In the genomic region with DNA sequence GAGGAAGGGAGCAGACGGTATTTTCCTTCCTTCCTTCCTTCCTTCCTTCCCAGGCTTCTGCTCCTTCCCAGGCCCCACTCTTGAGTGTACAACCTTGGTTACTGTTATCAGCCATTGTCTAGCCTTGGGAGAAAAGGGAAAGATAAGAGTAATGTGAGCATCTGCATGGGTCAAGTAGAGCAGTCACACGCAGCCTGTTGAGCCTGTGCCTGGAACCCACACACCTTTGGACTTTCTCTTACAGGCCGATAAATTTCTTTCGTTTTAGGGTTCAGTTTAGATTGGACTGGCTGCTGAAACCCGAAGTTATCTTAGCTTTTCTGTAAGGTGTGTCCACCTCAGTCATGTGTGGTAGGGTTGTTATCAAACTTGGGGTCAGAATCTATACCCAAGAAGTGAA, we compare ENCODE assay signal across 14 mouse cellular contexts.
"Had no signal": no experiment of that assay in that cellular context is flagged by ENCODE, and none has a peak within 500 bp of the region (broad histone marks: within the 10 kb centered on the region; RNA-seq: fewer than 3 reads in every experiment).

No protein-coding gene starts in this region.

- H3K27ac ChIP-seq: kidney, embryonic 15.5 days; limb, embryonic 10.5 days; limb, embryonic 13.5 days; liver, embryonic 13.5 days had no signal

- H3K9me3 ChIP-seq: kidney, embryonic 15.5 days; limb, embryonic 10.5 days; limb, embryonic 13.5 days; liver, embryonic 13.5 days had no signal

- H3K9ac ChIP-seq: kidney, embryonic 15.5 days; limb, embryonic 13.5 days; liver, embryonic 13.5 days had no signal

- DNase-seq: kidney, adult 8-10 months; kidney, postnatal 10 days; kidney, postnatal 4 days; liver, embryonic 13.5 days; lung, adult 2 months; lung, postnatal 14 days; lung, postnatal 4 days; midbrain, embryonic 14.5 days; thymus, adult 18-20 months; thymus, postnatal 36 days had no signal

- H3K4me1 ChIP-seq: kidney, embryonic 15.5 days; limb, embryonic 10.5 days; limb, embryonic 13.5 days had no signal

- H3K36me3 ChIP-seq: kidney, embryonic 15.5 days; limb, embryonic 10.5 days; limb, embryonic 13.5 days; liver, embryonic 13.5 days had no signal

- H3K4me2 ChIP-seq: kidney, embryonic 15.5 days; limb, embryonic 13.5 days; liver, embryonic 13.5 days; midbrain, embryonic 11.5 days had no signal

- H3K4me3 ChIP-seq: kidney, embryonic 15.5 days; limb, embryonic 10.5 days; limb, embryonic 13.5 days; liver, embryonic 13.5 days had no signal
